Mouse (Mus musculus) embryo, embryonic 11 days (tissue): ENCODE data around the gene Elane.

ENCODE experiments used
- DNase-seq: peaks from one replicate; pipeline ENCODE4 v3.0.0-alpha.2; 2015

Elane gene

DNA sequence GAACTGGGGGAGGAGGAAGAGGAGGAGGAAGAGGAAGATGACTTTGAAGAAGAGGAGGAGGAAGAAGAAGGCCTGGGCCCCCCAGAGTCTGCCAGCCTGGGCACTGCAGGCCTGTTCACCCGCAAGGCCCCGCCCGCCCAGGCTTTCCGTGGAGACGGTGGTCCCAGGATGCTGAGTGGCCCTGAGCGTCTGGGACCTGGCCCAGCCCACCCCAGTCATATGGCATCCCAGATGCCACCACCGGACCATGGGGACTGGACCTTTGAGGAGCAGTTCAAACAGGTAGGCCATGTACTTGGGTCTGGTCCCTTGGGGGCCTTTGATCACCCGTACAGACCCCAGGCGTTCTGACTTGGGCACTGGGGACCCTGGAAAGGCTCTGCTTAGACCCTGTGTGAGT, 45.8 kb downstream of the Elane start:
- no peak for DNase-seq

- peak; percentile 82 for DNase-seq
Observed at GRCm38 (mm10) chr10:79932736-79933135, 46.7 kb downstream of the Elane start.

DNA sequence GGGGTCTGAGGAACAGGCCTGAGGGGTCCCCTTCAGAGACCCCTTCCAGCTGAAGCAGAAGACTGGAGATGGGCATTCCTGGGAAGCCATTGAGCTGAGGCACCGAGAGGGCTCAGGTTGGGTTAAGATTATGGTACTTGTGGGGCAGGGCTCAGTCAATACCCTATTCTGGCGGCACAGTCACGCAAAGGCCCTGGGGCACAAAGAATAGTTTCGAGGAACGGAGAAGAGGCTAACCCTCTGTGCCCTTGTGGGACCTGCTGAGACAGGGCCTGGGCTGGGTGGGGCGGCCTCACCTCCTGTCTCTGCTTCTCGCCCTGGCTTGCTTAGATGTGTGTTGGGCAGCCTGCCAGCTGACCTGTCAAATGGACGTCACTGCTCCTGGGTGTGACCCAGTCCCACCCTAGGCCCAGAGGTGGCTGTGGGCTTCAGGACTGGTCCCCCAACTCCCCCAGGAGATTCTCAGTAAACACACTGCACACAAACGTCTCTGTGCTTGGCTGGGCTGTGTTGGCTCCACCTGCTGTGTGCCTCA, 47.2 kb downstream of the Elane start:
- no peak for DNase-seq

GRCm38 (mm10) chr10:79933861-79934260, 47.8 kb downstream of the Elane start:
- no peak for DNase-seq

GRCm38 (mm10) chr10:79934272-79934721, 48.2 kb downstream of the Elane start:
- DNase-seq, result no peak

DNA sequence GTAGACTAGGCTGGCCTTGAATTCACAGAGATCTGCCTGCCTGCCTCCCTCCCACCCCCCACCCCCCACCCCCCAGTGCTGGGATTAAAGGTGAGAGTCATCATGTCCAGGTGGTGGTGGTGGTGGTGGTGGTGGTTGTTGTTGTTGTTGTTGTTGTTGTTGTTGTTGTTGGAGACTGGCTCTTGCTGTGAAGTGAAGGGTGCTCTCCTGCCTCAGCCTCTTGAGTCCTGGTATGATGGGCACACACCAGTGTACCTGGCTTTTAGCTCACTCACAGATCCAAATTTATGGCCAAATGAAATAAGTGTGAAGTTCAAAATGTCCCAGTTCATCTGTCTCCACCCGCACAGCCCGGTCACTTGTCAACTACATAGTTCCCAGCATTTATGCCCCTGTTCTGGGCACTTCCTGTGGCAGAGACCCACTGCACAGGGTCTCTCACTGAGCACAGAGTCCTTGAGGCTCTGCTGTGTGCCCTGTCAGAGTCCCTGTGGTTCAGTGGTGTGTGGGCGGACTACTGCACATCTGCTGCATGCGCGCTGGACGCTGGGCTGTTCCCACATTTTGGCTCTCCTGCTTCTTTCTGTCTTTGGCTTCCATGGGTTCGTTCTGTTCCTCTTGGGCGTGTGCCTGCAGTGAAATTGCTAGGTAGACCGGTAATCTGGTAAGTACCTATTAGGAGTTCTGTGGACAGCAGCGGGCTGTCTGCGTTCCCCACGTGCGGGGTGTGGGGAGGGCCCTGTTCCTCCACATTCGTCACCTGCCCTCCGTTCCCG, 48.9 kb downstream of the Elane start:
- no peak for DNase-seq

DNA sequence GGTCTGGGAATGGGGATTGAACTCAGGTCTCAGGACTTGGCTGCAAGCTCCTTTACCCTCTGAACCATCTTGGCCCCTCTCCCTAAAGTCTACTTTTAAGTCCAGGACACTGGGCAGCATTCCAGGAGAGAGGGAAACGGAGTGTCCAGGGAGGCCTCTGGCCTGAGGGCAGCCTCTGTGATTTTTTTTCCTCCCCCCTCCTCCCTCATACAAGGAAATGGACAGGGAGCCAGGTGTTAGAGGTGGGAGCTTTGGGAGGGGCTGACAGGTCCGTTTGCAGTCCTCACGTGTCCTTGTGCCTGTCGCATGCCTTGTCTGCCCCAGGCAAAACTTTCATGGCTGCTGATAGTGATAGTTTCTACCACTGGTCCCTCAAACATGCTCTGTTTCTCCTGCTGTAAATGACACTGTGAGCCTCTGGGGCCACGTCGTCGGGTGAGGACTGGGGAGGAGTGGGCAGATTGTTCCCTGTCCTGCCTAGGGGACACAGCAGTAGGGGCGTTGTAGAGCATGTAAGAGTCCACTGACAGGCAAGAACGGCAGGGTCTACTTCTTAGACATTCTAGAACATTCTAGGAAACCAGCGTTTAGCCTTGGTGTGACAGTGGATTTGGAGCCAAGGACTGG, 50.4 kb downstream of the Elane start:
- DNase-seq, result no peak

DNA sequence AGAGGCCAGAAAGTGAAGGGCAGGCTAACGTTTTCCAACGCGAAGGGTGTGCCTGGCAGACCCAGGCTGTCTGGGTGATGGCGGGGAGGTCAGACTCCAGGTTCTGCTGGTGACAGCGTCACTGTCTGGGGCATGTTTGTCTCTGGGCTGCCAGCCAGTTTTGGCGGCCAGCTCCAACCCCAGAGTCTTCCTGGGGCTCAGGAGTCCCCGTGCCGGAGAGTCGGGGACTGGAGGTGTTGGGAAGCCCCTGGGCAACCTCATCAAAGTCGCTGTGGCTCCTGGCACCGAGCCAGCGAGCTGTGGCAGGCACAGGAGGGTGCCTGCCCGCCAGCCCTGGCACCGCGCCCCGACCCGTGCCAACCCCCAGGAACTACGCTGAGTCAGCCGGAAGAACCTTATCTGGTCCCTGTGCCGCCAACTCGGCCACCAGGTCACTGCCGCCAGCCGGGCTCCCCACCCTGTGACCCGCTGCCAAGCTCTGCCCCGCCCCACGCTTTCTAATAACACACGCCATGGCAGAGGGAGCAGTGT, 50.9 kb downstream of the Elane start:
- DNase-seq, result no peak
